Mouse (Mus musculus): ENCODE measurements around the gene A630023A22Rik.

GRCm38 (mm10) chr14:34026710-34027109 lies 75.8 kb downstream of the A630023A22Rik start:
- TF ChIP-seq POLR2A (IDR thresholded peaks at IDR 0.05; ENCODE audit: control insufficient read depth, extremely low read depth, insufficient read depth, low read length, poor library complexity) (no peak), CTCF (IDR thresholded peaks at IDR 0.05; ENCODE audit: borderline replicate concordance, control insufficient read depth, extremely low read depth, insufficient read depth, low read length, poor library complexity) (no peak)

Measured in thymus, adult 2 months (tissue).